9 mouse cellular contexts compared by ENCODE assay signal in genomic region chr1:11565309-11565708, GRCm38 (mm10).
DNase-seq lines count a peak whose midpoint lies in the region; ATAC-seq lines count a peak whose summit lies in the region.
"Had no signal": no experiment of that assay in that cellular context is flagged by ENCODE, and none has a peak within 500 bp of the region (broad histone marks: within the 10 kb centered on the region; RNA-seq: fewer than 3 reads in every experiment).

No protein-coding gene starts in this region.

- WGBS in neural tube, embryonic 14.5 days: 13% methylated on average over 6 of the region's 6 CpGs

- DNase-seq in cerebellum, postnatal 36 days: peak; percentile 20 to 29
- DNase-seq in cerebellum, adult 8-10 months: no peak
- DNase-seq in ovary, postnatal 14 days (ENCODE audit: low spot score): peak; percentile 18
- no peak for DNase-seq in ovary, adult 18-20 months (ENCODE audit: low spot score)
- DNase-seq in embryo, embryonic 11 days: peak; percentile 71
- peak; percentile 21 to 75 for DNase-seq in layer of hippocampus, postnatal 25 days (ENCODE audit: extremely low spot score in 1 of 2, low spot score in 1 of 2)

- H3K9ac ChIP-seq in neural tube, embryonic 14.5 days (replicated peaks; ENCODE audit: low read depth, low read length): no peak overlapping the region
- H3K9ac ChIP-seq: limb, embryonic 15.5 days had no signal

- H3K27ac ChIP-seq in neural tube, embryonic 14.5 days (ENCODE audit: low read depth, low read length): no peak overlapping the region
- H3K27ac ChIP-seq: limb, embryonic 15.5 days had no signal

- no peaks in the 10 kb centered on the region for H3K4me1 ChIP-seq in neural tube, embryonic 14.5 days (ENCODE audit: control insufficient read depth, insufficient read depth, low read length)
- H3K4me1 ChIP-seq: limb, embryonic 15.5 days had no signal

- no peak overlapping the region for H3K4me2 ChIP-seq in neural tube, embryonic 14.5 days (ENCODE audit: low read depth, low read length)
- H3K4me2 ChIP-seq: limb, embryonic 15.5 days had no signal

- H3K9me3 ChIP-seq in neural tube, embryonic 14.5 days (ENCODE audit: control insufficient read depth, low read length): no peaks in the 10 kb centered on the region
- H3K9me3 ChIP-seq: limb, embryonic 15.5 days had no signal

- H3K36me3 ChIP-seq in neural tube, embryonic 14.5 days (ENCODE audit: control insufficient read depth, insufficient read depth, low read length): no peaks in the 10 kb centered on the region
- H3K36me3 ChIP-seq: limb, embryonic 15.5 days had no signal

- ATAC-seq in neural tube, embryonic 14.5 days (ENCODE audit: low read depth): 0 out of 2 replicates have a peak, but pooled peaks have one; percentile 62
- no peak for ATAC-seq in erythroid progenitor cell, adult 5-6 weeks (replicated peaks; ENCODE audit: low FRiP score, poor library complexity, severe bottlenecking)

- no peak overlapping the region for H3K4me3 ChIP-seq in neural tube, embryonic 14.5 days (ENCODE audit: low read depth, low read length)
- H3K4me3 ChIP-seq: limb, embryonic 15.5 days had no signal

- H3K27me3 ChIP-seq in neural tube, embryonic 14.5 days (ENCODE audit: control insufficient read depth, insufficient read depth, low read length): no peaks in the 10 kb centered on the region
- H3K27me3 ChIP-seq: limb, embryonic 15.5 days had no signal

Comparison
In these comparisons a context has a peak if more than half of its experiments do, and no peak if none do; other contexts are left out.
1. DNase-seq: peak in cerebellum, postnatal 36 days (2 of 2), ovary, postnatal 14 days (single experiment), embryo, embryonic 11 days (single experiment) and layer of hippocampus, postnatal 25 days (2 of 2); none in cerebellum, adult 8-10 months (single experiment) and ovary, adult 18-20 months (single experiment).